Mouse (Mus musculus) neural tube, embryonic 11.5 days (tissue): ENCODE results near the gene Asic3. TPM values are rescaled to one million over a fixed set of nuclear protein-coding genes. Genes with fewer than 3 reads are reported as not detected.

Experiments
- ATAC-seq: fragments of 200-750 bp; cut with Nextera tagmentation; 2 replicates; pipeline ENCODE4 v1.8.0; 2017; ENCODE audit warnings: moderate number of reproducible peaks, mild to moderate bottlenecking, moderate TSS enrichment, moderate library complexity; ENCODE audit not compliant: insufficient read depth, low FRiP score, low TSS enrichment
- DNase-seq: peaks from one replicate; pipeline ENCODE4 v3.0.0-alpha.2; 2015; ENCODE audit warnings: low spot score
- H3K27ac ChIP-seq: fragments of 300-500 bp; sonication (generic); 2 replicates; pipeline ENCODE4 v1.5.1; 2014; ENCODE audit warnings: low read depth, mild to moderate bottlenecking, low read length
- H3K27me3 ChIP-seq: fragments of 300-500 bp; sonication (generic); 2 replicates; pipeline ENCODE4 v1.6.1; 2014; ENCODE audit warnings: mild to moderate bottlenecking, low read length, mixed read lengths; ENCODE audit not compliant: control insufficient read depth, insufficient read depth
- H3K36me3 ChIP-seq: fragments of 300-500 bp; sonication (generic); 2 replicates; pipeline ENCODE4 v1.6.1; 2014; ENCODE audit warnings: mild to moderate bottlenecking, low read length, moderate library complexity, mixed read lengths; ENCODE audit not compliant: control insufficient read depth, insufficient read depth
- H3K4me1 ChIP-seq: fragments of 300-500 bp; sonication (generic); 2 replicates; pipeline ENCODE4 v1.6.1; 2014; ENCODE audit warnings: low read length, mixed read lengths; ENCODE audit not compliant: control insufficient read depth, insufficient read depth
- H3K4me2 ChIP-seq: fragments of 300-500 bp; sonication (generic); 2 replicates; pipeline ENCODE4 v1.6.1; 2014; ENCODE audit warnings: low read depth, mild to moderate bottlenecking, moderate library complexity
- H3K4me3 ChIP-seq: fragments of 300-500 bp; sonication (generic); 2 replicates; pipeline ENCODE4 v1.5.1; 2014; ENCODE audit warnings: low read depth, low read length
- H3K9ac ChIP-seq: fragments of 300-500 bp; sonication (generic); 2 replicates; pipeline ENCODE4 v1.6.1; 2014; ENCODE audit warnings: mild to moderate bottlenecking, low read length
- H3K9me3 ChIP-seq: fragments of 300-500 bp; sonication (generic); 2 replicates; pipeline ENCODE4 v1.6.1; 2016; ENCODE audit warnings: low read length; ENCODE audit not compliant: control insufficient read depth
- WGBS: fragments of 180-500 bp; shearing (Covaris S2); extraction: QIAGEN DNeasy Blood & Tissue Kit; methylation state at CpG from one replicate; pipeline ENCODE4 v1.1.7; 2014; 5-methylcytosine and 5-hydroxymethylcytosine counted together
- polyA plus RNA-seq: library from polyadenylated mRNA; unstranded; fragments of >200 nt; fragmentation: Nextera tagmentation; extraction: Ambion mirVana; gene quantifications from 2 replicates; pipeline ENCODE4 v1.2.1, GENCODE M21; 2014

Asic3 gene
- polyA plus RNA-seq, 1 experiment from 2014 or later, result 0.54 TPM

DNA sequence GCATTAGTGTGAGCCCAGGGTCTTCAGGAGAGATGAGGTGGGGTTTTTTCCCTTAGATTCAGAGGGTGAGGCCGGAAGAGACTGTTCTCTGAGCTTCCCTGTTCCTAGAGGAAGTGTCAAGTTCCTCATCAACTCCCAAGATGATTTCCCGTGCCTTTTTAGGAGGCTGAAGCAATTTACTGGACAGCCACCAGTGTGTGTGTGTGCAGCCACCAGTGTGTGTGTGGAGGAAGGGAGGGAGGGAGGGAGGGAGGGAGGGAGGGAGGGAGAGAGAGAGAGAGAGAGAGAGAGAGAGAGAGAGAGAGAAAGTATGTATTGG, 40.8 kb downstream of the Asic3 start:
- H3K9me3 ChIP-seq, result no peaks in the 10 kb centered on the region
- H3K4me2 ChIP-seq, result peak overlapping the region; percentile 93
- H3K4me3 ChIP-seq, result peak overlapping the region; percentile 92
- DNase-seq (no peak), ATAC-seq (no peak)
- WGBS, result 8% methylated on average over 2 of the region's 2 CpGs
- H3K27ac ChIP-seq, result peak overlapping the region; percentile 63; the same call in 1 of the 2 replicates
- H3K27me3 ChIP-seq, result no peaks in the 10 kb centered on the region
- peaks cover 37% of the 10 kb centered on the region for H3K4me1 ChIP-seq
- H3K9ac ChIP-seq, result peak overlapping the region; percentile 96
- peaks cover 2% of the 10 kb centered on the region; the same call in 1 of the 2 replicates for H3K36me3 ChIP-seq

- no peaks in the 10 kb centered on the region for H3K9me3 ChIP-seq
- no peaks in the 10 kb centered on the region for H3K27me3 ChIP-seq
- no peak for ATAC-seq
- H3K36me3 ChIP-seq, result peaks cover 2% of the 10 kb centered on the region; the same call in 1 of the 2 replicates
- peak overlapping the region; percentile 35 for H3K9ac ChIP-seq
- peak overlapping the region; percentile 20 for H3K4me2 ChIP-seq
- H3K27ac ChIP-seq, result 0 out of 2 replicates have a peak overlapping the region, but pooled peaks have one; percentile 20
- peak overlapping the region; percentile 4 for H3K4me3 ChIP-seq
- DNase-seq, result no peak
- peaks cover 37% of the 10 kb centered on the region for H3K4me1 ChIP-seq
- 58% methylated on average over 3 of the region's 3 CpGs for WGBS
These were observed 41.9 kb downstream of the Asic3 start for GRCm38 (mm10) chr5:24455076-24455475.

DNA sequence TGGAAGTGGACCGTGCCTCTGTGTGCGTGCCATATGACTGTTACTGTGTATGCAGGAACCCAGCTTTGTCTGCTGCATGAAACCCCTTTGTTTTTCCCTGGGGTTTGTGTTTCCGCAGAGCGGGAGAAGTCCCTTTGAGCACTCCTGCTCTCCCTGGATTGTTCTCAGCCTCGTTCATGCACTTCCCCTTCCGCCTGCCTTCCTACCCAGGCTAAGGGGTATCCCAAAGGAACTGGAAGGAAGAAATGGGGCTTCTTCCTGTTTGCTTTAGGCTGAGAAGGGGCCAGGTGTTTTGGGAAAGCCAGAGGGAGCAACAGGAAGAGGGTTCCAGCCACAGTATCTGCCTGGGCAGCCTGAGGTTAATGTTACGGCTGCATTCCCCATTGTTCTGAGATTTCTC, 42.4 kb downstream of the Asic3 start:
- 73% methylated on average over 7 of the region's 7 CpGs for WGBS
- Histone ChIP-seq H3K9ac (peak overlapping the region; percentile 35), H3K36me3 (peaks cover 2% of the 10 kb centered on the region; the same call in 1 of the 2 replicates), H3K27me3 (no peaks in the 10 kb centered on the region), H3K4me1 (peaks cover 37% of the 10 kb centered on the region), H3K9me3 (no peaks in the 10 kb centered on the region), H3K4me3 (no peak overlapping the region), H3K27ac (no peak overlapping the region), H3K4me2 (peak overlapping the region; percentile 20; the same call in 1 of the 2 replicates)
- ATAC-seq (no peak), DNase-seq (no peak)

GRCm38 (mm10) chr5:24466762-24467161, 53.6 kb downstream of the Asic3 start:
- DNase-seq (no peak), ATAC-seq (no peak)
- Histone ChIP-seq H3K9me3 (no peaks in the 10 kb centered on the region), H3K27me3 (no peaks in the 10 kb centered on the region), H3K4me1 (no peaks in the 10 kb centered on the region), H3K9ac (no peak overlapping the region), H3K36me3 (no peaks in the 10 kb centered on the region), H3K4me2 (no peak overlapping the region), H3K27ac (no peak overlapping the region), H3K4me3 (no peak overlapping the region)
- WGBS, result 72% methylated on average over 12 of the region's 12 CpGs

Other genes with a start within 250 kb of the Asic3 start
- gene Nupl2, start 248.4 kb upstream of the Asic3 start, polyA plus RNA-seq, result 19.4 and 20.3 TPM in 2 replicates
- gene Kcnh2, start 61.8 kb upstream of the Asic3 start, polyA plus RNA-seq, result 16.5 and 18.6 TPM in 2 replicates
- 6.1 and 6.7 TPM in 2 replicates for gene Nos3, start 48.6 kb upstream of the Asic3 start, polyA plus RNA-seq
- 0.54 and 0.89 TPM in 2 replicates for gene Atg9b, start 21.2 kb upstream of the Asic3 start, polyA plus RNA-seq
- gene Abcb8, start 19.7 kb upstream of the Asic3 start, polyA plus RNA-seq, result 45.8 and 47.0 TPM in 2 replicates
- gene Cdk5, start 10.1 kb downstream of the Asic3 start, polyA plus RNA-seq, result 59.1 and 64.9 TPM in 2 replicates
- gene Slc4a2, start 10.4 kb downstream of the Asic3 start, polyA plus RNA-seq, result 18.0 and 18.1 TPM in 2 replicates
- gene Fastk, start 31.9 kb downstream of the Asic3 start, polyA plus RNA-seq, result 89.7 and 93.7 TPM in 2 replicates
- gene Tmub1, start 34.5 kb downstream of the Asic3 start, polyA plus RNA-seq, result 31.5 and 33.1 TPM in 2 replicates
- 61.0 and 72.0 TPM in 2 replicates for gene Agap3, start 38.8 kb downstream of the Asic3 start, polyA plus RNA-seq
- gene Gbx1, start 113.8 kb downstream of the Asic3 start, polyA plus RNA-seq, result 0.92 and 1.3 TPM in 2 replicates
- 0.38 TPM in 1 of 2 replicates, not detected in the other for gene Asb10, start 127.6 kb downstream of the Asic3 start, polyA plus RNA-seq
- gene 4931409K22Rik, start 143.4 kb downstream of the Asic3 start, polyA plus RNA-seq, result not detected in 2 replicates
- 136 and 147 TPM in 2 replicates for gene Abcf2, start 164.1 kb downstream of the Asic3 start, polyA plus RNA-seq
- gene Chpf2, start 173.3 kb downstream of the Asic3 start, polyA plus RNA-seq, result 10.3 and 13.0 TPM in 2 replicates
- 43.7 and 49.3 TPM in 2 replicates for gene Smarcd3, start 211.0 kb downstream of the Asic3 start, polyA plus RNA-seq